Mouse (Mus musculus) lung, postnatal 0 days (tissue): Measurements from ENCODE around the gene Fbxo6. TPM values are rescaled to one million over a fixed set of nuclear protein-coding genes. Genes with fewer than 3 reads are reported as not detected.
A peak's percentile ranks its signal among the peaks of the same experiment; 100 is the strongest.

Experiments
- ATAC-seq: fragments of 200-750 bp; cut with Nextera tagmentation; 2 replicates; pipeline ENCODE4 v1.8.0; 2017; ENCODE audit warnings: moderate library complexity
- DNase-seq: peaks from one replicate; pipeline ENCODE4 v3.0.0-alpha.2; 2016; ENCODE audit warnings: low spot score
- H3K27ac ChIP-seq: fragments of 300-500 bp; sonication (generic); 2 replicates; pipeline ENCODE4 v1.5.1; 2014; ENCODE audit warnings: antibody characterized with exemption, mild to moderate bottlenecking, low read length, mixed read lengths
- H3K27me3 ChIP-seq: fragments of 300-500 bp; sonication (generic); replicated peaks from 2 replicates; pipeline ENCODE4 v1.6.1; 2014; ENCODE audit warnings: low read length, mixed read lengths; ENCODE audit not compliant: insufficient read depth
- H3K36me3 ChIP-seq: fragments of 300-500 bp; sonication (generic); 2 replicates; pipeline ENCODE4 v1.6.1; 2014; ENCODE audit warnings: low read length, mixed read lengths; ENCODE audit not compliant: insufficient read depth
- H3K4me1 ChIP-seq: fragments of 300-500 bp; sonication (generic); 2 replicates; pipeline ENCODE4 v1.6.1; 2014; ENCODE audit warnings: antibody characterized with exemption, low read depth, low read length, mixed read lengths; ENCODE audit not compliant: insufficient read depth
- H3K4me2 ChIP-seq: fragments of 300-500 bp; sonication (generic); replicated peaks from 2 replicates; pipeline ENCODE4 v1.6.1; 2014; ENCODE audit warnings: low read depth, mild to moderate bottlenecking, low read length, moderate library complexity, mixed read lengths
- H3K4me3 ChIP-seq: fragments of 300-500 bp; sonication (generic); 2 replicates; pipeline ENCODE4 v1.5.1; 2014; ENCODE audit warnings: low read depth, low read length
- H3K9ac ChIP-seq: fragments of 300-500 bp; sonication (generic); replicated peaks from 2 replicates; pipeline ENCODE4 v1.6.1; 2014; ENCODE audit warnings: low read depth, mild to moderate bottlenecking
- H3K9me3 ChIP-seq: fragments of 300-500 bp; sonication (generic); 2 replicates; pipeline ENCODE4 v1.6.1; 2016; ENCODE audit warnings: low read length, mixed read lengths
- CTCF ChIP-seq: IDR thresholded peaks from 2 replicates; pipeline ENCODE4 v1.5.1; 2016; ENCODE audit warnings: antibody characterized with exemption, mild to moderate bottlenecking
- EP300 ChIP-seq: IDR thresholded peaks from 2 replicates; pipeline ENCODE4 v1.6.1; 2016; ENCODE audit warnings: antibody characterized with exemption, mild to moderate bottlenecking, control low read depth
- WGBS: fragments of 180-500 bp; shearing (Covaris S2); extraction: QIAGEN DNeasy Blood & Tissue Kit; methylation state at CpG from one replicate; pipeline ENCODE4 v1.1.7; 2014; 5-methylcytosine and 5-hydroxymethylcytosine counted together
- polyA plus RNA-seq: library from polyadenylated mRNA; unstranded; fragments of >200 nt; fragmentation: Nextera tagmentation; extraction: Ambion mirVana; gene quantifications from 2 replicates; pipeline ENCODE4 v1.2.1, GENCODE M21; 2015

The Fbxo6 gene
- polyA plus RNA-seq, 1 experiment from 2014 or later, result 58.5 TPM

GRCm38 (mm10) chr4:148143721-148144120 is 8.2 kb downstream of the Fbxo6 start:
- WGBS, result 85% methylated on average over 5 of the region's 5 CpGs
- H3K36me3 ChIP-seq, result peaks cover 4% of the 10 kb centered on the region; the same call in 1 of the 2 replicates

GRCm38 (mm10) chr4:148140098-148141011 is 11.6 kb downstream of the Fbxo6 start:
- DNase-seq (peak; percentile 97), ATAC-seq (peak; percentile 95)
- H3K9me3 ChIP-seq, result no peaks in the 10 kb centered on the region
- no peaks in the 10 kb centered on the region; the same call in 1 of the 2 replicates for H3K4me1 ChIP-seq
- no peaks in the 10 kb centered on the region for H3K27me3 ChIP-seq
- peak overlapping the region; percentile 61 for H3K4me3 ChIP-seq
- under 1% methylated on average over 63 of the region's 65 CpGs for WGBS
- H3K27ac ChIP-seq, result peak overlapping the region; percentile 78
- TF ChIP-seq EP300 (peak; percentile 23; the same call in 1 of the 2 replicates), CTCF (peak; percentile 83)
- peak overlapping the region; percentile 43 for H3K9ac ChIP-seq
- H3K4me2 ChIP-seq, result peak overlapping the region; percentile 86
- H3K36me3 ChIP-seq, result no peaks in the 10 kb centered on the region

More at GRCm38 (mm10) chr4:148143721-148144120, 8.2 kb downstream of the Fbxo6 start:
- H3K27me3 ChIP-seq, result no peaks in the 10 kb centered on the region
- TF ChIP-seq EP300 (no peak), CTCF (no peak)
- no peak for DNase-seq
- no peak overlapping the region for H3K4me3 ChIP-seq
- H3K9ac ChIP-seq, result no peak overlapping the region
- H3K27ac ChIP-seq, result no peak overlapping the region
- no peak overlapping the region for H3K4me2 ChIP-seq
- H3K4me1 ChIP-seq, result no peaks in the 10 kb centered on the region; the same call in 1 of the 2 replicates
- no peak for ATAC-seq
- no peaks in the 10 kb centered on the region for H3K9me3 ChIP-seq

- no peaks in the 10 kb centered on the region for H3K27me3 ChIP-seq
- no peaks in the 10 kb centered on the region; the same call in 1 of the 2 replicates for H3K4me1 ChIP-seq
- H3K9me3 ChIP-seq, result no peaks in the 10 kb centered on the region
- H3K4me3 ChIP-seq, result peak overlapping the region; percentile 61
- DNase-seq (no peak), ATAC-seq (peak; percentile 22)
- H3K9ac ChIP-seq, result peak overlapping the region; percentile 43; the same call in 1 of the 2 replicates
- H3K36me3 ChIP-seq, result no peaks in the 10 kb centered on the region
- TF ChIP-seq EP300 (peak; percentile 31; the same call in 1 of the 2 replicates), CTCF (no peak)
- H3K27ac ChIP-seq, result peak overlapping the region; percentile 22
- WGBS, result 0% methylated on average over 11 of the region's 12 CpGs
- H3K4me2 ChIP-seq, result peak overlapping the region; percentile 86
Observed at GRCm38 (mm10) chr4:148139767-148140097, 12.2 kb downstream of the Fbxo6 start.

GRCm38 (mm10) chr4:148137503-148137902 is 14.4 kb downstream of the Fbxo6 start:
- WGBS, result 67% methylated on average over 8 of the region's 8 CpGs
- Histone ChIP-seq H3K27me3 (no peaks in the 10 kb centered on the region), H3K4me2 (no peak overlapping the region), H3K36me3 (no peaks in the 10 kb centered on the region), H3K9ac (no peak overlapping the region), H3K9me3 (no peaks in the 10 kb centered on the region), H3K27ac (no peak overlapping the region), H3K4me3 (no peak overlapping the region), H3K4me1 (no peaks in the 10 kb centered on the region; the same call in 1 of the 2 replicates)
- DNase-seq (no peak), ATAC-seq (no peak)
- TF ChIP-seq CTCF (no peak), EP300 (no peak)

GRCm38 (mm10) chr4:148134988-148135387 is 17.0 kb downstream of the Fbxo6 start:
- TF ChIP-seq CTCF, result no peak
- TF ChIP-seq EP300, result no peak
- Histone ChIP-seq H3K36me3 (no peaks in the 10 kb centered on the region), H3K9ac (no peak overlapping the region), H3K27ac (no peak overlapping the region), H3K27me3 (peaks cover 15% of the 10 kb centered on the region), H3K4me2 (no peak overlapping the region), H3K4me1 (0 out of 2 replicates have a peak, but pooled peaks cover 3% of the 10 kb centered on the region), H3K4me3 (no peak overlapping the region), H3K9me3 (no peaks in the 10 kb centered on the region)
- no peak for ATAC-seq
- 66% methylated on average over 8 of the region's 8 CpGs for WGBS
- DNase-seq, result no peak

GRCm38 (mm10) chr4:148131497-148132081 is 20.4 kb downstream of the Fbxo6 start:
- WGBS, result 1% methylated on average over 20 of the region's 21 CpGs
- TF ChIP-seq EP300, result no peak
- TF ChIP-seq CTCF, result no peak
- Histone ChIP-seq H3K36me3 (no peaks in the 10 kb centered on the region), H3K9ac (no peak overlapping the region), H3K9me3 (no peaks in the 10 kb centered on the region), H3K4me3 (no peak overlapping the region), H3K27me3 (peaks cover 27% of the 10 kb centered on the region), H3K4me2 (peak overlapping the region; percentile 89), H3K27ac (no peak overlapping the region), H3K4me1 (0 out of 2 replicates have a peak, but pooled peaks cover 3% of the 10 kb centered on the region)
- DNase-seq, result no peak
- no peak for ATAC-seq
